Mouse (Mus musculus): Measurements from ENCODE around the gene Lamc3. TPM values are rescaled to one million over a fixed set of nuclear protein-coding genes. Genes with fewer than 3 reads are reported as not detected.

Gene Lamc3
- polyA plus RNA-seq, 1 experiment: 20.7 TPM

GRCm38 (mm10) chr2:31990961-31991360 lies 103.9 kb downstream of the Lamc3 start:
- Histone ChIP-seq H3K4me3 (ENCODE audit: insufficient read depth, low read depth, low read length) (no peak overlapping the region), H3K27me3 (replicated peaks; ENCODE audit: control insufficient read depth, insufficient read depth, low read length) (no peaks in the 10 kb centered on the region), H3K4me1 (ENCODE audit: control insufficient read depth, insufficient read depth, low read length) (no peaks in the 10 kb centered on the region), H3K36me3 (ENCODE audit: control insufficient read depth, insufficient read depth, low read length) (peaks cover 8% of the 10 kb centered on the region), H3K27ac (ENCODE audit: insufficient read depth, low read depth, low read length) (no peak overlapping the region)
- 95% methylated on average over 4 of the region's 4 CpGs for WGBS
- no peak for TF ChIP-seq CTCF (conservative IDR thresholded peaks at IDR 0.05; ENCODE audit: insufficient read depth, insufficient read length, low read depth, low read length)
- no peak for TF ChIP-seq POLR2A (IDR thresholded peaks at IDR 0.05; ENCODE audit: low read depth, low read length)
- DNase-seq: no peak

- Histone ChIP-seq H3K27ac (ENCODE audit: insufficient read depth, low read depth, low read length) (no peak overlapping the region), H3K4me3 (ENCODE audit: insufficient read depth, low read depth, low read length) (no peak overlapping the region), H3K27me3 (replicated peaks; ENCODE audit: control insufficient read depth, insufficient read depth, low read length) (no peaks in the 10 kb centered on the region), H3K4me1 (ENCODE audit: control insufficient read depth, insufficient read depth, low read length) (no peaks in the 10 kb centered on the region), H3K36me3 (ENCODE audit: control insufficient read depth, insufficient read depth, low read length) (peaks cover 8% of the 10 kb centered on the region)
- TF ChIP-seq POLR2A (IDR thresholded peaks at IDR 0.05; ENCODE audit: low read depth, low read length) (no peak), CTCF (conservative IDR thresholded peaks at IDR 0.05; ENCODE audit: insufficient read depth, insufficient read length, low read depth, low read length) (no peak)
- WGBS: 94% methylated on average over 9 of the region's 9 CpGs
- no peak for DNase-seq
Measured at GRCm38 (mm10) chr2:31994896-31995295, 107.8 kb downstream of the Lamc3 start.

DNA sequence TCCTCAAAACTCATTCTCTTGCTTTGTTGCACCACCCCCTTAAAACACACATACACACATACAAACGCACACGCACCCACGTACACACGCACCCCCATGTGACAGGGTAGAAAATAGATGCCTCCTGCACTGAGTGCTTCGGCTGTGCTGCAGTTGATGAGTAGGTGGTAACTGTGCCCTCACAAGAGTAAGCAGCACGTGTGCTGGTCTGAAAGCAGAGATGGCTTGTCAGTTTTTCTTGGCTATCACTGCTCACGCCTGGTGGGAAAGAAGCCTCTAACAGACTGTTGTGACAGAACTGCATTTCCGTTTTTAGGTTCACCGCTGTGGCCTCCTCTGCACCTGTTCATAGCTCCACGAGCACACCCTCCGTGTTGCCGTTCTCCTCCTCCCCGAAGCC lies 109.0 kb downstream of the Lamc3 start:
- no peak for DNase-seq
- Histone ChIP-seq H3K4me1 (ENCODE audit: control insufficient read depth, insufficient read depth, low read length) (no peaks in the 10 kb centered on the region), H3K27ac (ENCODE audit: insufficient read depth, low read depth, low read length) (no peak overlapping the region), H3K27me3 (replicated peaks; ENCODE audit: control insufficient read depth, insufficient read depth, low read length) (no peaks in the 10 kb centered on the region), H3K36me3 (ENCODE audit: control insufficient read depth, insufficient read depth, low read length) (peaks cover 8% of the 10 kb centered on the region), H3K4me3 (ENCODE audit: insufficient read depth, low read depth, low read length) (no peak overlapping the region)
- TF ChIP-seq POLR2A (IDR thresholded peaks at IDR 0.05; ENCODE audit: low read depth, low read length) (no peak), CTCF (conservative IDR thresholded peaks at IDR 0.05; ENCODE audit: insufficient read depth, insufficient read length, low read depth, low read length) (no peak)
- 97% methylated on average over 13 of the region's 13 CpGs for WGBS

Other genes with a start within 250 kb of the Lamc3 start
- not detected in 2 replicates for gene Prdm12, start 247.3 kb upstream of the Lamc3 start, polyA plus RNA-seq (2012; rRNA removed)
- 9.8 and 11.4 TPM in 2 replicates for gene Exosc2, start 216.6 kb upstream of the Lamc3 start, polyA plus RNA-seq (2012; rRNA removed)
- gene Abl1, start 198.9 kb upstream of the Lamc3 start, polyA plus RNA-seq (2012; rRNA removed): 30.5 and 38.6 TPM in 2 replicates
- 0.05 and 0.11 TPM in 2 replicates for gene Qrfp, start 76.7 kb upstream of the Lamc3 start, polyA plus RNA-seq (2012; rRNA removed)
- gene Fibcd1, start 41.3 kb upstream of the Lamc3 start, polyA plus RNA-seq (2012; rRNA removed): 0.03 and 0.05 TPM in 2 replicates
- 152 and 177 TPM in 2 replicates for gene Aif1l, start 62.8 kb downstream of the Lamc3 start, polyA plus RNA-seq (2012; rRNA removed)
- gene Nup214, start 87.1 kb downstream of the Lamc3 start, polyA plus RNA-seq (2012; rRNA removed): 41.3 and 41.8 TPM in 2 replicates
- gene Fam78a, start 197.6 kb downstream of the Lamc3 start, polyA plus RNA-seq (2012; rRNA removed): 2.6 and 4.9 TPM in 2 replicates
- 5.7 and 6.0 TPM in 2 replicates for gene Plpp7, start 208.2 kb downstream of the Lamc3 start, polyA plus RNA-seq (2012; rRNA removed)